Mouse (Mus musculus): ENCODE measurements around the gene Smlr1.
A peak's percentile ranks its signal among the peaks of the same experiment; 100 is the strongest.

Gene Smlr1

GRCm38 (mm10) chr10:25535891-25536331 lies at the start of gene Smlr1:
Gene Smlr1 (minus strand): TSS chr10:25536267.
- DNase-seq, result no peak

GRCm38 (mm10) chr10:25584899-25585298 lies 48.8 kb upstream of the Smlr1 start:
- DNase-seq, result no peak

- no peak for DNase-seq
Measured at GRCm38 (mm10) chr10:25580066-25580465, 44.0 kb upstream of the Smlr1 start.

- no peak for DNase-seq
Measured at GRCm38 (mm10) chr10:25571319-25572240, 35.5 kb upstream of the Smlr1 start.

GRCm38 (mm10) chr10:25552936-25553335 lies 16.9 kb upstream of the Smlr1 start:
- DNase-seq, result no peak

GRCm38 (mm10) chr10:25541097-25541496 lies 5.0 kb upstream of the Smlr1 start:
- DNase-seq, result no peak

GRCm38 (mm10) chr10:25539771-25540168 lies 3.7 kb upstream of the Smlr1 start:
- DNase-seq, result no peak

- peak; percentile 17 for DNase-seq
Measured at GRCm38 (mm10) chr10:25539146-25539770, 3.2 kb upstream of the Smlr1 start.

- DNase-seq, result no peak
Measured at GRCm38 (mm10) chr10:25538738-25539137, 2.7 kb upstream of the Smlr1 start.

- no peak for DNase-seq
Measured at GRCm38 (mm10) chr10:25536621-25537020, 554 bp upstream of the Smlr1 start.

- no peak for DNase-seq
Measured at GRCm38 (mm10) chr10:25534467-25534866, 1.6 kb downstream of the Smlr1 start.

- no peak for DNase-seq
Measured at GRCm38 (mm10) chr10:25533513-25534246, 2.4 kb downstream of the Smlr1 start.

- no peak for DNase-seq
Measured at GRCm38 (mm10) chr10:25533105-25533504, 3.0 kb downstream of the Smlr1 start.

GRCm38 (mm10) chr10:25531335-25531734 lies 4.7 kb downstream of the Smlr1 start:
- DNase-seq, result no peak

- DNase-seq, result no peak
Measured at GRCm38 (mm10) chr10:25527126-25527525, 8.9 kb downstream of the Smlr1 start.

GRCm38 (mm10) chr10:25526622-25527021 lies 9.4 kb downstream of the Smlr1 start:
- no peak for DNase-seq

GRCm38 (mm10) chr10:25526156-25526555 lies 9.9 kb downstream of the Smlr1 start:
- DNase-seq, result no peak

- no peak for DNase-seq
Measured at GRCm38 (mm10) chr10:25523727-25524126, 12.3 kb downstream of the Smlr1 start.

GRCm38 (mm10) chr10:25520428-25520827 lies 15.6 kb downstream of the Smlr1 start:
- peak; percentile 30 for DNase-seq

GRCm38 (mm10) chr10:25519954-25520353 lies 16.1 kb downstream of the Smlr1 start:
- DNase-seq, result no peak

- DNase-seq, result no peak
Measured at GRCm38 (mm10) chr10:25513821-25514220, 22.2 kb downstream of the Smlr1 start.

- DNase-seq, result no peak
Measured at GRCm38 (mm10) chr10:25503250-25503649, 32.8 kb downstream of the Smlr1 start.

GRCm38 (mm10) chr10:25499323-25500071 lies 36.6 kb downstream of the Smlr1 start:
- no peak for DNase-seq

All from lung, postnatal 36 days (tissue).